Mouse (Mus musculus): ENCODE data around the gene Rcbtb1. TPM values are rescaled to one million over a fixed set of nuclear protein-coding genes. Genes with fewer than 3 reads are reported as not detected.

Rcbtb1 gene
- 19.5 and 20.9 TPM in 2 replicates for polyA plus RNA-seq (2012; rRNA removed; ENCODE audit: low replicate concordance)

GRCm38 (mm10) chr14:59200711-59201603, at the start of gene Rcbtb1:
Rcbtb1 (plus strand) TSS chr14:59201209.

GRCm38 (mm10) chr14:59178649-59179048, 22.4 kb upstream of the Rcbtb1 start, which contains the start of gene Gm5142:
Gm5142 (minus strand) TSS chr14:59178749.

GRCm38 (mm10) chr14:59260056-59260455, 59.0 kb downstream of the Rcbtb1 start, which contains the start of gene Gm6904:
Gm6904 (minus strand) TSS chr14:59260216.

Other genes starting within 250 kb of the Rcbtb1 start
- gene 1700129C05Rik, start 58.3 kb upstream of the Rcbtb1 start, polyA plus RNA-seq (2012; rRNA removed; ENCODE audit: low replicate concordance) = not detected in 2 replicates
- not detected in 2 replicates for gene Gm5142, start 22.5 kb upstream of the Rcbtb1 start, polyA plus RNA-seq (2012; rRNA removed; ENCODE audit: low replicate concordance)
- not detected in 2 replicates for gene Gm6904, start 59.0 kb downstream of the Rcbtb1 start, polyA plus RNA-seq (2012; rRNA removed; ENCODE audit: low replicate concordance)
- 0.20 TPM in 1 of 2 replicates, not detected in the other for gene Phf11a, start 96.3 kb downstream of the Rcbtb1 start, polyA plus RNA-seq (2012; rRNA removed; ENCODE audit: low replicate concordance)
- gene Phf11b, start 140.1 kb downstream of the Rcbtb1 start, polyA plus RNA-seq (2012; rRNA removed; ENCODE audit: low replicate concordance) = 0.08 and 0.28 TPM in 2 replicates
- 1.6 and 2.0 TPM in 2 replicates for gene Phf11d, start 164.3 kb downstream of the Rcbtb1 start, polyA plus RNA-seq (2012; rRNA removed; ENCODE audit: low replicate concordance)
- 0.12 and 0.13 TPM in 2 replicates for gene Phf11c, start 194.2 kb downstream of the Rcbtb1 start, polyA plus RNA-seq (2012; rRNA removed; ENCODE audit: low replicate concordance)
- 4.7 and 6.0 TPM in 2 replicates for gene Setdb2, start 239.7 kb downstream of the Rcbtb1 start, polyA plus RNA-seq (2012; rRNA removed; ENCODE audit: low replicate concordance)
- 2.9 and 3.2 TPM in 2 replicates for gene Cab39l, start 239.8 kb downstream of the Rcbtb1 start, polyA plus RNA-seq (2012; rRNA removed; ENCODE audit: low replicate concordance)

Data from duodenum, adult 2 months (tissue).